Mouse (Mus musculus) G1E (cell line): ENCODE results near the gene Hrh2. TPM values are rescaled to one million over a fixed set of nuclear protein-coding genes. Genes with fewer than 3 reads are reported as not detected.

ENCODE experiments used
- ATAC-seq: 2 replicates; pipeline ENCODE4 v1.8.0; 2016; ENCODE audit warnings: mild to moderate bottlenecking; ENCODE audit not compliant: insufficient number of reproducible peaks, poor library complexity, low FRiP score, severe bottlenecking; ENCODE audit errors: extremely low read depth
- DNase-seq: peaks from one replicate; pipeline ENCODE4 v3.0.0; 2012; ENCODE audit warnings: low spot score
- H3K27me3 ChIP-seq: 2 replicates; pipeline ENCODE4 v1.6.1; 2012; ENCODE audit warnings: mild to moderate bottlenecking, low read length, inconsistent platforms; ENCODE audit not compliant: insufficient read depth
- H3K36me3 ChIP-seq: replicated peaks from 2 replicates; pipeline ENCODE3; 2012; ENCODE audit warnings: mild to moderate bottlenecking, inconsistent platforms
- H3K4me1 ChIP-seq: 2 replicates; pipeline ENCODE4 v1.6.1; 2012; ENCODE audit warnings: low read depth, low read length, inconsistent platforms, mixed read lengths; ENCODE audit not compliant: insufficient read depth
- H3K4me3 ChIP-seq: 2 replicates; pipeline ENCODE4 v1.5.1; 2012; ENCODE audit warnings: low read depth, mild to moderate bottlenecking, inconsistent platforms, low read length, moderate library complexity, mixed read lengths
- H3K9me3 ChIP-seq: replicated peaks from 2 replicates; pipeline ENCODE4 v1.6.1; 2012; ENCODE audit warnings: inconsistent platforms
- CTCF ChIP-seq: IDR thresholded peaks from 2 replicates; pipeline ENCODE4 v1.5.1; 2012; ENCODE audit warnings: low read depth, low read length, inconsistent platforms, mixed read lengths
- GATA1 ChIP-seq: IDR thresholded peaks from 2 replicates; pipeline ENCODE4 v1.6.1; 2012; ENCODE audit warnings: borderline replicate concordance, low read length, inconsistent platforms, mixed read lengths
- GATA2 ChIP-seq: IDR thresholded peaks from 2 replicates; pipeline ENCODE4 v1.6.1; 2012; ENCODE audit warnings: low read depth, low read length, inconsistent platforms, borderline replicate concordance
- POLR2AphosphoS5 ChIP-seq: IDR thresholded peaks from 2 replicates; pipeline ENCODE4 v1.6.1; 2012; ENCODE audit warnings: low read depth, low read length, inconsistent platforms; ENCODE audit not compliant: insufficient replicate concordance
- TAL1 ChIP-seq: conservative IDR thresholded peaks from 2 replicates; pipeline ENCODE4 v1.6.1; 2012; ENCODE audit warnings: low read depth, low read length, inconsistent platforms, mixed read lengths
- polyA plus RNA-seq: library from polyadenylated mRNA; stranded (reverse); fragments of >175 nt; gene quantifications from 2 replicates; pipeline ENCODE4 v1.2.3, GENCODE M21; 2012
- total RNA-seq, 2 experiments: library from RNA; stranded (forward) in 1 of 2; stranded (reverse) in 1 of 2; fragments of 200-1000 nt in 1 of 2; fragments of >200 nt in 1 of 2; fragmentation: Nextera tagmentation in 1 of 2; gene quantifications; 2 replicates each; pipeline ENCODE4 v1.2.3; 2014 to 2017

Gene Hrh2
- total and polyA plus RNA-seq, 3 experiments = 0.05 TPM; not detected in 2

DNA sequence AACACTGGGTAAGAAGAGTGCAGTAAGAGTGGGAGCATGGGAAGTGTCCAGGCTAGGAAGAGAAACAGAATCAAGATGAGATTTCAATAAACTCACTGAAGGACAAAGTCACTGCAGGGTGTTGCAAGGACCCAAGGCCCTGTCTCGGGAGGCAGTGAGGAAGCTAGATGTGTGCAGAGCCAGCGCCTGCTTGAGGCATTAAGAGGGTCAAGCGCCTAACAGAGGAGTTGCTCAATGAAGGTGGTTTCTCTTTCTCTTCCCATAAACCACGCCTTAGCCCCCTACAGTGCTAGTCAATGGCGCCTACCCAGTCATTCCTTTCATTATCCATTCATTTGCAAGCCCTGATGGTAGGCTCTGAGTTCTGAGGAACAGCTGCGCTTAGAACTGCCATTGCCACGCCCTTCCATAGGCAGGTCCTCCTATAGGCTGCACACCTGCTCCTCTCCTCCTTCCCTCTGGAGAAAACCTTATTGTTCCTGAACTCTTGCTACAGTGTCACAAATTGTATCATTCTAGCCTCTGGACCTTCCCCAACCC is 23.9 kb downstream of the Hrh2 start:
- ATAC-seq (no peak), DNase-seq (no peak)
- Histone ChIP-seq H3K36me3 (no peaks in the 10 kb centered on the region), H3K4me3 (no peak overlapping the region), H3K9me3 (peaks cover 27% of the 10 kb centered on the region), H3K4me1 (no peaks in the 10 kb centered on the region), H3K27me3 (no peaks in the 10 kb centered on the region)
- TF ChIP-seq POLR2AphosphoS5 = no peak
- TF ChIP-seq GATA2 = no peak
- TF ChIP-seq GATA1 = no peak
- no peak for TF ChIP-seq CTCF
- TF ChIP-seq TAL1 = no peak

DNA sequence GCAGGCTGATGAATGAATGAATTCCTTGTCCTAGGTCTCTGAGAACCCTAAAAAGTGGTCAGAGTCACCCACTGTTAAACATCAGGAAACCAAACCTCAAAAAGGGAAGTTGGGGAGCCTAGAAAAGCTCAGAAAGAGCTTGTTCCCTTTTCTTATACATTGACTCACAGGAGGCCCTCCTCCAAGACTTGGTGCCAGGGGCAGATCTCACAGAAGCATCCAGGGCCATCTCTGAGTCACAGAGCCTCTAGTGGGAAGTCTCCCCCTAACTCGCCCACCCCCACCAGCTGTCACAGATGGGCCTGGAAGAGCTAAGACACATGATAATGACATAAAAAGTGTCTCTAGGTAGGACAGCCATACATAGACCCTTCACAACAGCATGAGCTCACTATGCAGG is 26.4 kb downstream of the Hrh2 start:
- ATAC-seq (no peak), DNase-seq (no peak)
- Histone ChIP-seq H3K27me3 (no peaks in the 10 kb centered on the region), H3K4me3 (no peak overlapping the region), H3K4me1 (no peaks in the 10 kb centered on the region), H3K36me3 (no peaks in the 10 kb centered on the region), H3K9me3 (peaks cover 40% of the 10 kb centered on the region)
- TF ChIP-seq GATA1 (no peak), POLR2AphosphoS5 (no peak), CTCF (no peak), TAL1 (no peak), GATA2 (no peak)

DNA sequence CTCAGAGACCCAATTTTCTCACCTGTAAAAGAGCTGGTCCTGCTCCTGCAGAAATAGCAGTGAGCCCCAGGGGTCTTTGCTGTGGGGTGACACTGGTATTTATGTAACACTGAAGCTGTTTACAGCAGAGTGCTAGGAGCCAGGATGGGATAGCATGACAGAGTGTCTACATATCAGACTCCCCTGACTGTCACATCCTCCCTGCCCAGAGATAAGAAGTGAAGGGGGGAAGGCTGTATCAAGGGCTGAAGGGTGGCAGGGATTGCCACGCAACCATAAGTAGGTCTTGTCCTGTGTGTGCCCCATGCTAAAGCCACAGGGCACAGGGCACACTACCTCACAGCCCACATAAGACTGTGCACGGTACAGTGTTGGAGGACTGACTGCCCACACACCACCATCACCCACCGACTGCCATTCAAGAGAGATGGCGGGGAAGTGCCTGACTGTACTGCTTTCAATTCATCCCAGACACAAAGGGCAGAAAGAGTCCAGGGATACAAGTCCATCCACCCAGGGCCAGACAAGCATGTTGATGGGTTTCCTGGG is 29.8 kb downstream of the Hrh2 start:
- no peaks in the 10 kb centered on the region for H3K27me3 ChIP-seq
- TF ChIP-seq GATA2 (no peak), POLR2AphosphoS5 (no peak), CTCF (no peak), GATA1 (no peak), TAL1 (no peak)
- peaks cover 34% of the 10 kb centered on the region for H3K9me3 ChIP-seq
- H3K4me1 ChIP-seq = no peaks in the 10 kb centered on the region
- DNase-seq = no peak
- no peak overlapping the region for H3K4me3 ChIP-seq
- no peak for ATAC-seq
- no peaks in the 10 kb centered on the region for H3K36me3 ChIP-seq

- no peaks in the 10 kb centered on the region for H3K36me3 ChIP-seq
- TF ChIP-seq GATA1 (no peak), GATA2 (no peak), TAL1 (no peak), POLR2AphosphoS5 (no peak)
- DNase-seq (no peak), ATAC-seq (no peak)
- H3K4me1 ChIP-seq = no peaks in the 10 kb centered on the region
- H3K4me3 ChIP-seq = no peak overlapping the region
- H3K27me3 ChIP-seq = no peaks in the 10 kb centered on the region
- H3K9me3 ChIP-seq = peaks cover 40% of the 10 kb centered on the region
These were observed 31.2 kb downstream of the Hrh2 start for GRCm38 (mm10) chr13:54222921-54223769.

DNA sequence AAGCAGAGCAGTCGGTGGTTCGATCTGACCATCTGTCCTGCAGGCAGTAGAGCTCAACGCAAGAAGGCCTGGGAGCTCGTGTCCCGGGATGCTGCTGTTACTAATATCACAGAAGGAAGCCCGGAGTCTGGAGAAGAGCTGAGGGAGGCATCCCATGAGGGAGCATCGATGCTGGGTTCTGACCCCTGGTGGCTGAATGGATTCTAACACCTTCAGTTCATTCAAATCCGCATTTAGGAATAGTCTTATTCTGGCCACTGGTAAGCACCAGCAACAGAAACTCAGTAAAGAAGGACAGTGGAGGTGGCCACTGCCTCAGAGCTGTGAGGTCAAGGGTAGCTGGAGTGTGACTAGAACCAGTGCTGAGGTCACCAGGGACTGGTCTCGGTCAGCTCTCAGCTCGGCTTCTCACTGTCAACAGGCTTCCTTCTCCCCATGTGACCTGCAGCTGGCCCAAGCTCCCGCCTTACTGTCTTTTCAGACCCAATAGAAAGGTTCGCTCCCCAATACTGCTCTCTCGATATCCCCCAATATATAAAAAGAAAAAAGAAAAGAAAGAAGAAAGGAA is 36.1 kb downstream of the Hrh2 start:
- Histone ChIP-seq H3K27me3 (no peaks in the 10 kb centered on the region), H3K36me3 (no peaks in the 10 kb centered on the region), H3K4me1 (no peaks in the 10 kb centered on the region), H3K4me3 (no peak overlapping the region), H3K9me3 (peaks cover 22% of the 10 kb centered on the region)
- ATAC-seq (no peak), DNase-seq (no peak)
- TF ChIP-seq POLR2AphosphoS5 (no peak), GATA1 (no peak), GATA2 (no peak), TAL1 (no peak), CTCF (no peak)

- no peak for DNase-seq
- Histone ChIP-seq H3K4me3 (no peak overlapping the region), H3K36me3 (no peaks in the 10 kb centered on the region), H3K9me3 (peaks cover 19% of the 10 kb centered on the region), H3K27me3 (no peaks in the 10 kb centered on the region), H3K4me1 (no peaks in the 10 kb centered on the region)
- ATAC-seq = no peak
- TF ChIP-seq TAL1 (no peak), CTCF (no peak), POLR2AphosphoS5 (no peak), GATA1 (no peak), GATA2 (no peak)
These were observed 38.2 kb downstream of the Hrh2 start for GRCm38 (mm10) chr13:54230081-54230480.
